In the genomic region with DNA sequence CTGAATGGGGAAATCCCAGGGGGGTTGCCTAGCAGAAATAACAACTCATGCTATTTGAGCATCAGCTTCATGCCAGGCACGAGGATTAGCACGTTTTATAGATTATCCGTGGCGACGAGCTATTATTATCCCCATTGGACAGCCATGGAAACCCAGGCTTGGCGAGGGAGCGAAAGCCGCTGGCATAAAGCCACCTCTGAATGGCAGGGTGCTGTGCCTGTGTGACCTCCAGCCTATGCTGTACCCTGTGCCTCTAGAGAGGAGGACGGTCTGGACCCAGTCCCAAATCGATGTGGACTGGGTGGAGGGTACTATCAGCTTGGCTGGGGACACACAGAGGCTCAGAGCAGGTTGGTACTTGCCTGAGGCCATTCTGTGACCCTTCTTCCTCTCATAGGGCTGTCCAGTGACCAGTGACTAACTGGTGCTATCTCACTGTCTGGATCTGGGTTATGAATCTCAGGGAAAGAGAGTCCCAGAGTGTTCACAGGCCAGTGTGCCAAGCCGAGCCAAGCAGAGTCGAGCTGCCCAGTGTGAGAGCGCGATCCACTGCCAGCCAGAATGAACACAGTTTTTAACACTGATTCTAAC, we compare ENCODE assay signal across 9 mouse cellular contexts. TPM values are rescaled to one million over a fixed set of nuclear protein-coding genes. Genes with fewer than 3 reads are reported as not detected.
A peak's percentile ranks its signal among the peaks of the same experiment; 100 is the strongest.
DNase-seq lines count a peak whose midpoint lies in the region; ATAC-seq lines count a peak whose summit lies in the region.
"Had no signal": no experiment of that assay in that cellular context is flagged by ENCODE, and none has a peak within 500 bp of the region (broad histone marks: within the 10 kb centered on the region; RNA-seq: fewer than 3 reads in every experiment).

No protein-coding gene starts in this region.

- H3K4me1 ChIP-seq in hindbrain, embryonic 13.5 days (replicated peaks): peaks cover 54% of the 10 kb centered on the region
- H3K4me1 ChIP-seq in hindbrain, embryonic 11.5 days (replicated peaks; ENCODE audit: control insufficient read depth, insufficient read depth, low read length): peaks cover 3% of the 10 kb centered on the region
- H3K4me1 ChIP-seq in heart, embryonic 10.5 days: peaks cover 46% of the 10 kb centered on the region
- H3K4me1 ChIP-seq in midbrain, embryonic 13.5 days (replicated peaks): peaks cover 31% of the 10 kb centered on the region

- H3K4me2 ChIP-seq in hindbrain, embryonic 13.5 days: no peak overlapping the region
- H3K4me2 ChIP-seq in hindbrain, embryonic 11.5 days (replicated peaks; ENCODE audit: low read depth, low read length): no peak overlapping the region
- H3K4me2 ChIP-seq in midbrain, embryonic 13.5 days (replicated peaks): no peak overlapping the region

- H3K27me3 ChIP-seq in hindbrain, embryonic 13.5 days: no peaks in the 10 kb centered on the region
- H3K27me3 ChIP-seq in hindbrain, embryonic 11.5 days (ENCODE audit: control insufficient read depth, insufficient read depth, low read length): no peaks in the 10 kb centered on the region
- peaks cover 9% of the 10 kb centered on the region; the same call in 1 of the 2 replicates for H3K27me3 ChIP-seq in heart, embryonic 10.5 days (ENCODE audit: insufficient read depth, poor library complexity, severe bottlenecking)
- H3K27me3 ChIP-seq in midbrain, embryonic 13.5 days: no peaks in the 10 kb centered on the region

- no peak for DNase-seq in hindbrain, embryonic 11.5 days (ENCODE audit: low spot score)
- peak; percentile 61 for DNase-seq in cerebellum, adult 11 months
- no peak for DNase-seq in heart, embryonic 10.5 days (ENCODE audit: low spot score)
- DNase-seq in ovary, adult 18-20 months (ENCODE audit: low spot score): no peak
- DNase-seq in lung, postnatal 25 days (ENCODE audit: low spot score): no peak
- DNase-seq: lung, adult 18-20 months had no signal

- H3K27ac ChIP-seq in hindbrain, embryonic 13.5 days: peak overlapping the region; percentile 14; the same call in 1 of the 2 replicates
- H3K27ac ChIP-seq in hindbrain, embryonic 11.5 days (ENCODE audit: low read depth, low read length): no peak overlapping the region
- H3K27ac ChIP-seq in heart, embryonic 10.5 days: peak overlapping the region; percentile 1; the same call in 1 of the 2 replicates
- H3K27ac ChIP-seq in midbrain, embryonic 13.5 days: peak overlapping the region; percentile 61

- no peak overlapping the region for H3K4me3 ChIP-seq in hindbrain, embryonic 13.5 days
- no peak overlapping the region for H3K4me3 ChIP-seq in hindbrain, embryonic 11.5 days (ENCODE audit: low read depth, low read length)
- no peak overlapping the region for H3K4me3 ChIP-seq in heart, embryonic 10.5 days
- H3K4me3 ChIP-seq in midbrain, embryonic 13.5 days (replicated peaks): no peak overlapping the region

- no peak overlapping the region for H3K9ac ChIP-seq in hindbrain, embryonic 13.5 days
- H3K9ac ChIP-seq in hindbrain, embryonic 11.5 days (ENCODE audit: low read depth, low read length): no peak overlapping the region
- no peak overlapping the region for H3K9ac ChIP-seq in midbrain, embryonic 13.5 days (replicated peaks)

- WGBS in hindbrain, embryonic 13.5 days: 50% methylated on average over 14 of the region's 14 CpGs
- 77% methylated on average over 14 of the region's 14 CpGs for WGBS in hindbrain, embryonic 11.5 days
- 90% methylated on average over 14 of the region's 14 CpGs for WGBS in heart, embryonic 10.5 days
- WGBS in midbrain, embryonic 13.5 days: 42% methylated on average over 14 of the region's 14 CpGs

- H3K36me3 ChIP-seq in hindbrain, embryonic 13.5 days: no peaks in the 10 kb centered on the region
- no peaks in the 10 kb centered on the region for H3K36me3 ChIP-seq in hindbrain, embryonic 11.5 days (ENCODE audit: control insufficient read depth, insufficient read depth, low read length)
- no peaks in the 10 kb centered on the region for H3K36me3 ChIP-seq in heart, embryonic 10.5 days
- H3K36me3 ChIP-seq in midbrain, embryonic 13.5 days: no peaks in the 10 kb centered on the region

- peak; percentile 53 for ATAC-seq in hindbrain, embryonic 13.5 days (ENCODE audit: low FRiP score)
- no peak for ATAC-seq in hindbrain, embryonic 11.5 days (ENCODE audit: low FRiP score)
- peak; percentile 59 for ATAC-seq in midbrain, embryonic 13.5 days
- no peak for ATAC-seq in monocyte, adult 5-6 weeks (replicated peaks; ENCODE audit: insufficient number of reproducible peaks, low FRiP score, low TSS enrichment, poor library complexity, severe bottlenecking)

- H3K9me3 ChIP-seq in hindbrain, embryonic 13.5 days: no peaks in the 10 kb centered on the region
- no peaks in the 10 kb centered on the region for H3K9me3 ChIP-seq in hindbrain, embryonic 11.5 days (ENCODE audit: control insufficient read depth, low read length)
- H3K9me3 ChIP-seq in heart, embryonic 10.5 days: no peaks in the 10 kb centered on the region
- no peaks in the 10 kb centered on the region for H3K9me3 ChIP-seq in midbrain, embryonic 13.5 days

RNA-seq across cellular contexts. Expression of gene Col27a1, which starts 16.3 kb away (rescaled TPM):
- 2.1 and 2.4 TPM in 2 replicates for polyA plus RNA-seq in hindbrain, embryonic 13.5 days (2015; fragmentation: Nextera tagmentation; extraction: Ambion mirVana)
- 3.7 and 4.4 TPM in 2 replicates for polyA plus RNA-seq in hindbrain, embryonic 11.5 days (2014; fragmentation: Nextera tagmentation; extraction: Ambion mirVana)
- polyA plus RNA-seq in heart, embryonic 10.5 days (2016; fragmentation: Nextera tagmentation; extraction: Ambion mirVana): 2.3 and 4.3 TPM in 2 replicates
- polyA plus RNA-seq in midbrain, embryonic 13.5 days (2015; fragmentation: Nextera tagmentation; extraction: Ambion mirVana): 1.3 and 2.1 TPM in 2 replicates
- 0.48 to 1.3 TPM (median 0.49 TPM) in 3 replicates for total RNA-seq in monocyte, adult 5-6 weeks (2017)

RNA-seq across cellular contexts. Expression of gene Kif12, which starts 58.2 kb away (rescaled TPM):
- not detected in 2 replicates for polyA plus RNA-seq in hindbrain, embryonic 13.5 days (2015; fragmentation: Nextera tagmentation; extraction: Ambion mirVana)
- polyA plus RNA-seq in hindbrain, embryonic 11.5 days (2014; fragmentation: Nextera tagmentation; extraction: Ambion mirVana): not detected in 2 replicates
- polyA plus RNA-seq in heart, embryonic 10.5 days (2016; fragmentation: Nextera tagmentation; extraction: Ambion mirVana): 0.12 and 3.4 TPM in 2 replicates
- 0.23 TPM in 1 of 2 replicates, not detected in the other for polyA plus RNA-seq in midbrain, embryonic 13.5 days (2015; fragmentation: Nextera tagmentation; extraction: Ambion mirVana)
- total RNA-seq in monocyte, adult 5-6 weeks (2017): not detected in 3 replicates

Comparison
In these comparisons a context has a peak if more than half of its experiments do, and no peak if none do; other contexts are left out.
1. ATAC-seq: peak in hindbrain, embryonic 13.5 days (single experiment) and midbrain, embryonic 13.5 days (single experiment); none in hindbrain, embryonic 11.5 days (single experiment) and monocyte, adult 5-6 weeks (single experiment).